Mouse (Mus musculus): ENCODE measurements around the gene Aacs.
"Not testable (repeated sequence)": the region's sequence is repeated elsewhere in the genome, so short reads cannot be mapped to it uniquely, and the experiment has no call there.

Aacs gene

GRCm38 (mm10) chr5:125465701-125466106 is 9.9 kb upstream of the Aacs start:
- peak; percentile 99 for DNase-seq (ENCODE audit: low read depth, low spot score)

GRCm38 (mm10) chr5:125466483-125466882 is 9.1 kb upstream of the Aacs start:
- DNase-seq (ENCODE audit: low read depth, low spot score), result no peak

- DNase-seq (ENCODE audit: low read depth, low spot score), result no peak
These were observed 8.4 kb upstream of the Aacs start for GRCm38 (mm10) chr5:125467261-125467660.

- no peak for DNase-seq (ENCODE audit: low read depth, low spot score)
These were observed 4.9 kb upstream of the Aacs start for GRCm38 (mm10) chr5:125470713-125471112.

GRCm38 (mm10) chr5:125472796-125473475 is 2.7 kb upstream of the Aacs start:
- no peak for DNase-seq (ENCODE audit: low read depth, low spot score)

- no peak for DNase-seq (ENCODE audit: low read depth, low spot score)
These were observed 584 bp upstream of the Aacs start for GRCm38 (mm10) chr5:125475030-125475429.

GRCm38 (mm10) chr5:125476286-125476625 is 642 bp downstream of the Aacs start:
- no peak for DNase-seq (ENCODE audit: low read depth, low spot score)

GRCm38 (mm10) chr5:125476799-125477198 is 1.2 kb downstream of the Aacs start:
- DNase-seq (ENCODE audit: low read depth, low spot score), result no peak

- DNase-seq (ENCODE audit: low read depth, low spot score), result no peak
These were observed 1.9 kb downstream of the Aacs start for GRCm38 (mm10) chr5:125477533-125477932.

- DNase-seq (ENCODE audit: low read depth, low spot score), result no peak
These were observed 2.4 kb downstream of the Aacs start for GRCm38 (mm10) chr5:125478037-125478436.

GRCm38 (mm10) chr5:125479376-125479775 is 3.8 kb downstream of the Aacs start:
- DNase-seq (ENCODE audit: low read depth, low spot score), result no peak

GRCm38 (mm10) chr5:125480434-125481231 is 5.0 kb downstream of the Aacs start:
- DNase-seq (ENCODE audit: low read depth, low spot score), result no peak

GRCm38 (mm10) chr5:125482474-125482873 is 6.9 kb downstream of the Aacs start:
- no peak for DNase-seq (ENCODE audit: low read depth, low spot score)

- no peak for DNase-seq (ENCODE audit: low read depth, low spot score)
These were observed 8.3 kb downstream of the Aacs start for GRCm38 (mm10) chr5:125483712-125484611.

- no peak for DNase-seq (ENCODE audit: low read depth, low spot score)
These were observed 9.6 kb downstream of the Aacs start for GRCm38 (mm10) chr5:125485031-125485778.

GRCm38 (mm10) chr5:125486088-125486487 is 10.5 kb downstream of the Aacs start:
- no peak for DNase-seq (ENCODE audit: low read depth, low spot score)

GRCm38 (mm10) chr5:125487375-125488115 is 11.9 kb downstream of the Aacs start:
- no peak for DNase-seq (ENCODE audit: low read depth, low spot score)

- no peak for DNase-seq (ENCODE audit: low read depth, low spot score)
These were observed 12.5 kb downstream of the Aacs start for GRCm38 (mm10) chr5:125488116-125488455.

GRCm38 (mm10) chr5:125488953-125489352 is 13.3 kb downstream of the Aacs start:
- not testable (repeated sequence) for DNase-seq (ENCODE audit: low read depth, low spot score)

GRCm38 (mm10) chr5:125491107-125491506 is 15.5 kb downstream of the Aacs start:
- no peak for DNase-seq (ENCODE audit: low read depth, low spot score)

All from ES-CJ7 (cell line).